Mouse (Mus musculus): ENCODE data around the gene Obscn.

Gene Obscn

DNA sequence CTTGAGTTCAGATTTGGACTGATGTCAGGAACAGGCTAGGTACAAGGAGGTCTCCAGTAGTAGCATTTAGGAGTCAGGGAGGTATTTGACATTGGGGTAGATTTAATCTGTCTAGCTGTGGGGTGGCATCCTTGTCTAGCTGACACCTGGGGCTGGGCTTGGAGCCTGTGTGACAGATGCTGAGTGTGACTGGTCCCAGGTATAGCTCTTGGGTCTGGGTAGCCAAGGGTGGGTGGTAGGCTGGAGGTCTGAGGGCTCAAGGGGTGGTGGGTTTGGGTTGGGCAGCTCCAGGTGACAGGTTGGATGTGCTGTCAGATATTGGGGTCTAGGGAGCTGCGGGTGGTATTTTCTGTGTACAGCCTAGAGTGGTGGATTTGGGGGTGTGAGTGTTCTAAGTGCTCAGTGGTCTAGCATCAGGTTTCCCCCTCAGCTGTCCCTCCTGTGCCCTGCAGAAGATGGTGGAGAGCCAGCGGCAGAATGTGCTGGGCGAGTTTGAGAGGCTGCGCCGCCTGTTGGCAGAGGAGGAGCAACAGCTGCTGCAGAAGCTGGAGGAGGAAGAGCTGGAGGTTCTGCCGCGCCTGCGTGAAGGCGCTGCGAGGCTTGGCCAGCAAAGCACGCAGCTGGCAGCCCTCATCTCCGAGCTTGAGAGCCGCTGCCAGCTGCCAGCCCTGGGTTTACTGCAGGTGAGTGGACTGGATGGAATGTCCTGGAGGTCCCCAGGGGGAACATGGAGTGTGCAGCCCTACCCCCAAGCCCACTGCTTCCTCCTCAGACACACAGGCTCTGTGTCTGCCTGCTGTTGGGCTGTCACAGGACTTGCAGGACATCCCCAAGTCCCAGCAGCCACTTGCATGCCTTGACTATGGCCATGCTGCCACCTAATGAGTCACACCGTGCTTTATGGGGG, 154.4 kb downstream of the Obscn start:
- DNase-seq, result no peak

DNA sequence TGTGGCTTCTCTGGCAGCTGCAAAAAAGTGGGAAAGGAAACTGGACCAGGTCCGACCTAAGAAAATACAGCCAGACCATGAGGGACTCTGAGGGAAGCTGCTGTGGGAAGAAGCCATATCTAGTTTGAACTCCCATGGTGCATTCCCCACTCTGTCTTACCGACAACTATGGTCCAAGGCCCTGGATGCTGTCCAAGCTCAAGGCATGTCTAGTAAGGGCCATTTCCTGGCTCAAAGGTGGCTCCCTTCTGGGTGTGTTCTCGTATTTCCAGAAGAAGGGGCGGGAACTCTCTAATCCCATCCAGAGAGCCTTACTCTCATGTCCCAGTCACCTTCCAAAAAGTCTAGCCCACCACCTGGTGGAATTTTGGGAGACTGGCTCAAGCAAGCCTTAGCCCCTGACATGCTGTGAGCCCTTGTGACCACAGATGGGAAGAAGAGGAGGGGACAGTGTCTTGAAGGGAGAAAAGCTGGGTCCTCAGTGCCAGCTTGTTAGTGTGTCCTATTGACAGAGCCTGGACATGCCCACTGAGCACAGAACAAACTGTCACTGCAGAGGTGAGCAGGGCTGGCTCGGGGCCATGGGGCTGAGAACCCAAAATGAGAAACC, 155.7 kb downstream of the Obscn start:
- DNase-seq, result no peak

DNA sequence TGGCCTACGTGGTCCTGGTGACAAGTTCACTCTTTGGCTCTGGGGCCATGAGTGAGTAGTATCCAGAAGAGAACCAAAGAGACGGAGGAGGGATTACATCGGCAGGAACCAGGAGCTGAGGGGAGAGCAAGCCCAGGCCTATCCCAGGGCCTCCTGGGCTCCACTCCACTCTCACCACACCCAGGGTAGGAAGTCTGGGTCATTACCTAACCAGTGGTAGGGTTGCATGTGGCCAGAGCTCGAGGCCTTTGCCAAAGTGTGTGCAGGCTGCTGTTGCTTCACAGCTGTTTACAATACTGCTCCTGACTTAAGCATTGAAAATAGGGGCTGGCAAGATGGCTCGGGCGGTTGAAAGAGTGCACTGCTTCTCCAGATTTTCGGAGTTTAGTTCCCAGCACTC, 156.5 kb downstream of the Obscn start:
- no peak for DNase-seq

DNA sequence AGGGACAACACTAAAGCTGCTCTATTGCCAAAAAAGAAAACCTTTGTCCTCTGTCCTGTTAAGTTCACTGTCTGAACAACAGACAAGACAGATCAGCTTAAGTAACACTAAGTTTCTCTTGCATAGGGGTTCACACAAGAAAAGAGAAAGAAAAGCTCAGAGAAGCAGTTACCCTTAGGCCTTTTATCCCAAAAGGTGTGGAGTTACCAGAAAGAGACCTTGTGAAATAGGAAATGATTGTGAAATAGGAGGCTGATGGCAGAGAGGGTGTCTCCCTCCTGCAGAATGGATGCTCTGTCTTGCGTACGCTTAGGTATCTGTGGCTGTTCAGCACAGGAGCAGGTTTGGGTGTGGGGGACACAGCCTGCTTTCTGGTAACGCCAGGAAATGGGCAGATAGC, 157.0 kb downstream of the Obscn start:
- no peak for DNase-seq

DNA sequence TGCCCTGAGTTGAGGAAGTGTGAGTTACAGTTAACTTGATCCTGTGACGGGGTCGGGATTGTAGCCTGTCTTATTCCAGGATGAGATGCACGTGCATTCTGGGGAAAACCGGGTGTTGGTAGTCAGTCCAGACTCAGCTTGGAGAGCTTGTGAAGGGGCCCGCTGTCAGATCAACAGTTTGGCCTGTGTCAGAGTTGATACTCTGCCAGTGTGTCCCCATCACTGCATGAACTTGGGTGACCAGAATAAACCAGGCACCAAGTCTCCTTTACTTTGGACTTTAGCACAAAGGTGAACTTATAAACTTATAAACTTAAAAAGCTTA, 157.5 kb downstream of the Obscn start:
- no peak for DNase-seq

DNA sequence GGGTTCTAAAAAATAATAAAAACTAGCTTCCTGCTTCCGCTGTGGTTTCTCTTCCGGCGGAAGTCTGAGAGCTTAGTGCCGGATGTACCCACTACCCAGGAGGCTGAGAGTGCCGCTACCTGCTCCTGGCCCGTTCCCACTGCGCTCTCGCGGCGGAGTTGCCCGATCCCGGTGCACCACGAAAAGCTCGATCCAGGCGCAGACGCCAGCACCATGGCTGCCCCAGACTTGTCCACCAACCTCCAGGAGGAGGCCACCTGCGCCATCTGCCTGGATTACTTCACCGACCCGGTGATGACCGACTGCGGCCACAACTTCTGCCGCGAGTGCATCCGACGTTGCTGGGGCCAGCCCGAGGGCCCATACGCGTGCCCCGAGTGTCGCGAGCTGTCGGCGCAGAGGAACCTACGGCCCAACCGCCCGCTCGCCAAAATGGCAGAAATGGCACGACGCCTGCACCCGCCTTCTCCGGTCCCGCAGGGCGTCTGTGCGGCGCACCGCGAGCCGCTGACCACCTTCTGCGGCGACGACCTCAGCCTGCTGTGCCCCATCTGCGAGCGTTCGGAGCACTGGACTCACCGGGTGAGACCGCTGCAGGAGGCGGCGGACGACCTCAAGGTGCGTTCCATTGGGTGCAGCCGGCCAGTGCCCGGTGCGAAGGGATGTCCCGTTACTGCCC, 158.0 kb downstream of the Obscn start, which contains the start of gene Trim11:
Trim11 (plus strand) TSS at position 67 of the 679 bp plus-strand sequence.
- DNase-seq, result peak; percentile 57

DNA sequence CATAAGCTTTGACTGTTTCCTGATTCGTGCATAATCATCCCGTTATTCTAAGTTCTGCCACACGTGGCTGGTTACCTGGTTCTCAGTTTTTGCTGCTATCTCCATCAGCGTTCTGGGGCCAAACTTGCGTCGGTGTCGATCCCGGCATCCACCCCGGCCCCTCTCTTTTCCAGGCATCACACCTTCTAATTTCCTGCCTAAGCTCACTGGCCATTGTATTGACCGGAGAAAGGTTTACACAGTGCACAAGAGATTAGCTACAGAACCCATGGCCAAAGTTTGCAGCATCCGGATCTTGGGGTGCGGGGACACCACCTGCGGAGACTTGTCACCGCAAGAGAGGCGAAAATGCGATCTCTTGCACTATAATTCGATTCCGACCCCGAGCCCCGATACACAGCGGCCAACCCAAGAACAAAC, 158.6 kb downstream of the Obscn start:
- no peak for DNase-seq

DNA sequence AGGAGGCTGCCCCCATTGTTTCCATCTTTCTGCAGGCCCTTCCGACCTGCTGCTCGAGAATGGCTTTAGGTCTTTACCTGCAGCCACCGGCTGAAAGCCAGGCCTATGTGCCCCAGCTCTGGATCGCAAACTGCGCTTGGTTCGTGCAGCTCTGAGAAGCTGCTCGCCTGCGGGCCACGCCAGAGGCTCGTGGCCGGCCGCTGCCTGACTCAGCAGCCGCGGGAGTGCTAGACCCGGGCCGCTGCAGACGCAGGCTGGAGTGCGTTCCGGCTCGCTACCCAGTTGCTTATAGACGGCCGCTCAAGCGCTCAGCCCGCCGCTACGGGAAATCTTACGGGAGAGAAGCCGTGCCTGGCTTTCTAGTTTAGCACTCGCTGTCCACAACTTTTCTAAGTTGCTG, 159.1 kb downstream of the Obscn start:
- DNase-seq, result no peak

DNA sequence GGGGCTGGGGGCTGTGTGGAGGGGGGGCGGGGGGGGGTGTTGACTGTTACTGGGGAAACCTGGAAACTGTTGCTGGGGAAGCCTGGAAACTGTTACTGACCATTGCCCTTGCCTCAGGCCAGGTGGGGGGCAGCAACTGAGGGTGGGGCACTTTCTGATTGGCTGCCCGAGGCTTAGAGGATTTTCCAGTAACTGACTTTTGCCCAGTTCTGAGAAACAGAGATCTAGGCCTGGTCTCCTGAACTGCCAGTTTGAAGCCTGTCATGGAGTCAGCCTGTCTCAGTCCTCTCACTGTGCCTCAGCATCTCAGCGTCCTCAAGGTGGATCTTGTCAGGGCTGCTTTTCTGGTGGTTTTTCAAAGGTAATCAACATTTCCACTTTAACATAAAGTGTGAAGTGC, 161.8 kb downstream of the Obscn start:
- DNase-seq, result no peak

DNA sequence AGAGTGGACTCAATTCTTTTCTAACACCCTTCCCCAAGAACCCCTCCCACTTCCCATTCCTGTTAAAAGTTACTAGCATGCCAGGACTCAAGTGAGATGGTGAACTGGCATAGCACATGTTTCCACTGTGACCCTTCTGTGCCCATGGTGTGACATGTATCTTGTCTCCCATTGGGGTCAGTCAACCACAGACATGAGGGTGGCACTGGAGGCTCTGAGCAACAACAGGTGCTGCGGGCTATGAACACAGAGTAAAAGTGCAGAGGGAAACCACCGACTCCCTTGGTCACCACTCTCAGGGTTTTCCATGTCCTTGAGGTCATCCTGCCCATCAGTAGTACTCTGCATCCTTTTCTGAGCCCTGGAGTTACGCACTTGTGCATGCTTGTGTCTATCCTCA, 164.4 kb downstream of the Obscn start:
- no peak for DNase-seq

DNA sequence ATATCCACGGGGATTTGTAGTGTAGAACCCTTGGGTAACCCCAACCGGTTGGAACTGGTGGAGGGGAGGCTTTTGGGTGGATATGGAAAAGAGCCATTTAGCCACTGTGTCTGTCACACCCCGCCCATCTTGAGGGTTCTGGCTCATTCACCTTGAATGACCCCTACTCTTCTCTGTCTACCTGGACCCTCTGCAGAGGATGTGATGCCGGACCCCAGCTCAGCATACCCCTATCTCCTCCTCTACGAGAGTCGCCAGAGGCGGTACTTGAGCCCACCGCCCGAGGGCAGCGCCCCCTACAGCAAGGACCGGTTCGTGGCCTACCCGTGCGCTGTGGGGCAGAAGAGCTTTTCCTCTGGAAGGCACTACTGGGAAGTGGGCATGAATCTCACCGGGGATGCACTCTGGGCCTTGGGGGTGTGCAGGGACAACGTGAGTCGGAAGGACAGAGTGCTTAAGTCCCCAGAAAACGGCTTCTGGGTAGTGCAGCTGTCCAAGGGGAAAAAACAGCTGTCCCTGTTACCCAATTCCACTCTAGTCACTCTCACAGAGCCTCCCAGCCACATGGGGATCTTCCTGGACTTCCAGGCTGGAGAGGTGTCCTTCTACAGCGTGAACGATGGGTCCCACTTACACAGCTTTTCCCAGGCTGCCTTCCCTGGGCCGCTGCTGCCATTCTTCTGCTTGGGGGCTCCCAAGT, 165.2 kb downstream of the Obscn start:
- no peak for DNase-seq

DNA sequence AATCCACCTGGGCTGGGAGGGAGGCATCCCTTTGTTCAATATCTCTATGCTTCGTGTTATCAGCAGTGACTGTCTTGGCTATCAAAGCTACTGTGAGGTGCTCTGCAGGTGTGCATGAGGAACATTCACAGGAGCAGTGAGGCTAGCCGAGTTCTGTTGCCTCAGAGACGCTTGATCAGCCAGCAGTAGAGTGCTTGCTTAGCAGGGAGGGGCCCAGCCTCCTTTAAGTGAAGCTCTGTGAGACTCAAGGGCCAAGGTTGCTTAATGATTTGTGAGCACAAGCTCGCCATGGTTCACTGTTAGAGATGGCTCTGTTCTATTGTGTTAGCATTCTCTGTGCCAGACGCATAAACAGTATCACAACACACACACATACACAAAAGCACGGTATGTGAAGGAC, 166.5 kb downstream of the Obscn start:
- no peak for DNase-seq

DNA sequence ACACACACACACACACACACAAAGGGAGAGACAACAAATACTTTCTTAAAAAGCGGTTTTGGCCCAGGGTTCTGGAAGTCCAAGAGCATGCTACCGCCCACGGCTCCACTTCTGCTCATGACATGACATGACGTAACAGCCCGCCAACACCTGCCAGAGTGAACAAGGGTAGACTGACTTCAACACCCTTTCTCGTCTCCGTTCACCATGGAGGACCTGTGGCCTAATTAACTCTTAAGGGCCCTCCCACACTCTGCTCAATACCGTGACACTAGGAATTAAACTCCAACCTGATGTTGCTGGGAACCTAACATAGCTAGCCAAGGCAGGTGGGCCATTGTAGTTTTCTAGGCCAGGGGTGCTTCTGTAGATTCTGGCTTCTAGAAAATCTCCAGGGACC, 167.2 kb downstream of the Obscn start:
- no peak for DNase-seq

DNA sequence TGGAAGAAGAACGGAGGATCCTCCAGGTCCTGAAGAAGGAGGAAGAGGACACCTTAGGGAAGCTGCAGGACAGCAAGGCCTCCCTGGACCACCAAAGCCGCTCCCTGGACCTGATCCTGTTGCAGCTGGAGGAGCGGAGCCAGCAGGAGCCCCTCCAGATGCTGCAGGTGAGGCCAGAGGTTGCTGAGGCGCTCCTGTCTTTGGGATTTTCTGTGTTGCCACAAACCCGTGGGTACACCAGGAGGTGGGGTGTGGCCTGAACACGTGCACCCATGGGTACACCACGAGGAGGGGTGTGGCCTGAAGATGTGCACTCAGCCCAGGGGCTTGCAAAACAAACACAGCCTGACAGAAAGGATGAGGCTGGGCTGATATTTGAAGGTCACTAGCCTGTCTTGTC, 167.7 kb downstream of the Obscn start:
- DNase-seq, result no peak

DNA sequence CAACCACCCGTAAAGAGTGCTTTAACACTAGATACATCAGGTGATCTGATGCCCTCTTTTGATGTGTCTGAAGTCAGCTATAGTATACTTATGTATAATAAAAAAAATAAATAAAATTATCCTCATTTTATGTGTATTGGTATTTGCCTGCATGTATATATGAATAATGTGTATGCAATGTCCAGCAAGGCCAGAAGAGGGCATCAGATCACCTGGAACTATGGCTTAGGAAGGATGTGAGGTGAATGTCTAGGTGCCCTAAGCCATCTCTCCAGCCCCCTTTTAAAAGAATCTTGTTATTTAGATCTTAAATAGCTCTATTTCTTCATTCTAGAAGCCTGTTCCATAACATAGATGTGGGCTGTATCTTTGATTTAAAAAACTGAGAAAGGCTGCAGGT, 168.9 kb downstream of the Obscn start:
- no peak for DNase-seq

DNA sequence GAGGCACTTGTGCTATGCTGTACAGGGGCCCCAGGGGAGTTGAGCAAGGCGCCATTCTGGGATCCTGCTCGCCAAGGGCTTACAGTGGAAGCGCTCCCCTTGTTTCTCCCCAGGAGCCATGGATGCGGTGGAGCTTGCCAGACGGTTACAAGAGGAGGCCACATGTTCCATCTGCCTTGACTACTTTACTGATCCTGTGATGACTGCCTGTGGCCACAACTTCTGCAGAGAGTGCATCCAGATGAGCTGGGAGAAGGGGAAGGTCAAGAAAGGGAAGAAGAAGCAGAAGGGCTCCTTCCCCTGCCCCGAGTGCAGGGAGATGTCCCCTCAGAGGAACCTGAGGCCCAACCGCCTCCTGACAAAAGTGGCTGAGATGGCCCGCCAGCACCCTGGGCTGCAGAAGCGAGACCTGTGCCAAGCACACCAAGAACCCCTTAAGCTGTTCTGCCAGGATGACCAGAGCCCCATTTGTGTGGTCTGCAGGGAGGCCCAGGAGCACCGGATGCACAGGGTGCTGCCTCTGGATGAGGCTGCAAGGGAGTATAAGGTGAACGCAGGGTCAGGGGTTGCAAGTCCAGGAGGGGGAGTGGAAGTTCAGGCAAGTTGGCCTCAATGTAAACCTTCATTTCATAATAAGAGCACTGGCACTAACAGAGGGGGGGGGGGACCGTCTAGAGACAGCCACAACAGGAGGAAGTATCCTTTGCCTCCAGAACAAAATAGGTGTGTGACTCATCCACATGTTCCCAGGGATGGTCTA, 171.0 kb downstream of the Obscn start:
- DNase-seq, result no peak

DNA sequence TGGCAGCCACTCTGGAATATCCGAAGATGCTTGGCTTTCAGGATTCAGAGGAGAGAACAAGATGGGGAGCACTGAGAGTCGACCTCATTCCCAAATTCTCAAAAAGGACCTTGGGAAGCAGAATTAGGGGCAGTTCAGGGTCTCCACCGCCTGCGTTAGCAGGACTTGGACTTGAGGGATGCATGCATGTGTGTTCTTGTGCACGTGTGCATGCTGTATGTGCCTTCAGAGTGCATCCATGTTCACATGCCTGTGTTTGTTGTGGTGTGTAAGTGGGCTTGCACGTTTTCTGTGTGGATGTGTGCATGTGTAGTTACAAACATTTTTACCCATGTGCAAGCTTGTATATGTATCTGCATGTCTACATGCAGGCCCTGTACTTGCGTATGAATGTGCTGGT, 172.0 kb downstream of the Obscn start:
- no peak for DNase-seq

DNA sequence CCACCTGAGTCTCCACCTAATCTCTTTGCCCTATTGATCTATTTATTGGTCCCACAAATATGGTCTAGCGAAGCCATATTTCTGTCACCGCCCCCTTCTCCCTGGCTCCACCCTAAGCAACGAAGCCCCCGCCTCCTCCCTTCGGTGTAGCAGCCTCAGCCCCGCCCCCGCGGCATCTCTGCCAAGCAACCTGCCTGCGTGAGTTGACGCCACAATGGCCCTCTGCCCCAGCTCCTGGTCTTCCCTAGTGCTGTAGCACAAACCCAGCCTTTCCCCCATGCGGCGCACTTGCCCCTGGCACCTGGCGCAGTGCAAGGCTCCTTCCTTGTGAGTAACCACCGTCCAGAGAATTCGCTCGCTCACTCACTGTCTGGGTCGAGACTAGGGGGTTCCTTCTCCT, 172.7 kb downstream of the Obscn start:
- DNase-seq, result peak; percentile 45

DNA sequence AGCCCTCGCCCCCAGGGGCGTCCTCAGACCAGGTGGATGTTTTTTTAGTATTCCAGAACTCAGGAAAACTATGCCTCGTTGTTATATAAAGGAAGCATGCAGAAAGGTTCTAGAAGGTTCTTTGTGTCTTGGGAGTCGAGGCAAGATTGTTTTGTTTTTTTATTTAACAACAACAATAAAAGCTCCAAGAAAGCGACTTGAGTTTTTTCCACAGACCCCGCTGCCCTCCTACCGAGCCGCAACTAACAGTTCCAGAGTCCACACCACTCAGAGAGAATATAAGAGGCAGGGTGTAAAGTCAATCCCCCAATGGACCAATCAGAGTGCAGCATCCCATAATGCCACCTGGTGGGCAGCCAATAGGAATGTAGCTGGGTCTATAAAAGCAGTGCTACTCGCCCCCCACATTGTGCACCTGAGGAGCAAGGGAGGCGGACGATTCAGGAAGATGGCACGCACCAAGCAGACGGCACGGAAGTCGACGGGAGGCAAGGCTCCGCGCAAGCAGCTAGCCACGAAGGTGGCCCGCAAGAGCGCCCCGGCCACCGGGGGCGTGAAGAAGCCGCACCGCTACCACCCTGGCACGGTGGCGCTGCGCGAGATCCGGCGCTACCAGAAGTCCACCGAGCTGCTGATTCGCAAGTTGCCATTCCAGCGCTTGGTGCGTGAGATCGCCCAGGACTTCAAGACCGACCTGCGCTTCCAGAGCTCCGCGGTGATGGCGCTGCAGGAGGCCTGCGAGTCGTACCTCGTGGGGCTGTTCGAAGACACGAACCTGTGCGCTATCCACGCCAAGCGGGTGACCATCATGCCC, 174.6 kb downstream of the Obscn start:
- DNase-seq, result peak; percentile 20

DNA sequence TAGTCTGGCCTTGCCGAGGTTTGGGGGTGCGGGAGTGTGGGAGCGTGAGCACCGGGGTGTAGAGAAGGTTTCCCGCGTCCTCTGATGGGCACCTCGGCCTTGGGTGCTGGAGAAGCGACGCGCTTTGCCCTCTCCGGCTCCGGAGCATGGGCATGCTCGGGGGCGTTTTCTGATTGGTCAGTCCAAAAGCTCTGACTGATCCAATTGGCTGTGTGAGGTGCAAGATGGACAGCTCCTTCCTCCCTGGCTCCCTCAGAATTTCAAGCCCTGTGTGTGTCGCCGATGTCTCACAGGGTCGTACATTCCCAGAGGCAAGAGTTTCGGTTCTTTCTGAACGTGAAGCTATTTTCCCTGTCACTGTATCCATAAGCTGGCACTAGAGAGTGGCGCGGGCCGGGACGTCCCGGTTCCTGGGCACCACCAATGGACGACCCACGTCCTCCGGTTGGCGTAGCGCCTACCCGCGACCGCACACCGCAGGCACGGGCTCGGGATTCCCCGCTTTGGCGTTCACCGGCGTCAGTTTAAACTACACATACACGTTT, 176.2 kb downstream of the Obscn start:
- DNase-seq, result peak; percentile 88

DNA sequence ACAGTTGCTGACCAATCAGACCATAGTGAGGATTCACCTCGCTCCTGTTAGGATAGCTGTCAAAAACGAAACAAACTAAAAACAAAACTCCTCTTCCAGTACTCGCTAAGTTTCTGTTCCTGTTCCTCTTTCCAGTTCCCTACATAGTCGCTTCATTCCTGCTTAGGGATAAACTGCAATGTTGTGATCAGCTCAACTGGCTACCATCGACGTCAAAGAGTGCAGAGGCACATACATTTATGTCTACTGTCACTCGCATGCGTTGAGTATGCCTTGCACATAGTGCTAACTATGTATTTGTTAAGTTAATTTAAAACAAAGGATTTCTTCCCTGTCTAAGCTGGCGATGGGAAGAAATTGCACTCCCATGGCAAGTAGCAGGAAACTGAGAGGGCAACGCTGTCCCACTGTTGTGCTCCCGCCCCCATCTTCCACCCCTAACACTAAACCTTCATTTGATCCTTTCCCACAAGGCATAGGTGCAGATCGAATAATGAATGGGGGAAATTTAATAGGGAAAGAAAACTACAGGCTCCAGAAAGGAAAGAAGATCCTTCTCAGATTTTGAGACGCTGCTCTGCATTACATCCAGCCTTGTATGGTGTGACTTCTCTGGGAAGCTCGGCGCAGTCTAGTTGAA, 176.9 kb downstream of the Obscn start:
- DNase-seq, result no peak

Measured in cerebellum, adult 8-10 months (tissue).